Mouse (Mus musculus) embryonic fibroblast, embryonic 13.5 days (primary cell): ENCODE results near the gene Sigmar1. TPM values are rescaled to one million over a fixed set of nuclear protein-coding genes. Genes with fewer than 3 reads are reported as not detected.
A peak's percentile ranks its signal among the peaks of the same experiment; 100 is the strongest.
"Not testable (repeated sequence)": the region's sequence is repeated elsewhere in the genome, so short reads cannot be mapped to it uniquely, and the experiment has no call there.

Experiments
- H3K27ac ChIP-seq: 2 replicates; pipeline ENCODE4 v1.5.1; 2012; ENCODE audit warnings: low read length, control low read depth, inconsistent platforms; ENCODE audit not compliant: insufficient read depth
- H3K4me1 ChIP-seq: 2 replicates; pipeline ENCODE4 v1.6.1; 2011; ENCODE audit warnings: low read length; ENCODE audit not compliant: control insufficient read depth, insufficient read depth
- H3K4me3 ChIP-seq: 2 replicates; pipeline ENCODE4 v1.5.1; 2011; ENCODE audit warnings: mild to moderate bottlenecking, control low read depth, low read length; ENCODE audit not compliant: insufficient read depth
- CTCF ChIP-seq: IDR thresholded peaks from 2 replicates; pipeline ENCODE4 v1.5.1; 2011; ENCODE audit warnings: mild to moderate bottlenecking, control low read depth, low read length, moderate library complexity, borderline replicate concordance; ENCODE audit not compliant: insufficient read depth
- POLR2A ChIP-seq: IDR thresholded peaks from 2 replicates; pipeline ENCODE4 v1.6.1; 2011; ENCODE audit warnings: low read depth, mild to moderate bottlenecking, control low read depth, low read length, moderate library complexity
- polyA plus RNA-seq: library from polyadenylated mRNA; stranded (reverse); fragments of >200 nt; gene quantifications from 2 replicates; pipeline ENCODE4 v1.2.4, GENCODE M21; 2011; ENCODE audit warnings: low read depth; ENCODE audit not compliant: missing spikeins, insufficient read length

Sigmar1 gene
- 78.6 and 103 TPM in 2 replicates for polyA plus RNA-seq

DNA sequence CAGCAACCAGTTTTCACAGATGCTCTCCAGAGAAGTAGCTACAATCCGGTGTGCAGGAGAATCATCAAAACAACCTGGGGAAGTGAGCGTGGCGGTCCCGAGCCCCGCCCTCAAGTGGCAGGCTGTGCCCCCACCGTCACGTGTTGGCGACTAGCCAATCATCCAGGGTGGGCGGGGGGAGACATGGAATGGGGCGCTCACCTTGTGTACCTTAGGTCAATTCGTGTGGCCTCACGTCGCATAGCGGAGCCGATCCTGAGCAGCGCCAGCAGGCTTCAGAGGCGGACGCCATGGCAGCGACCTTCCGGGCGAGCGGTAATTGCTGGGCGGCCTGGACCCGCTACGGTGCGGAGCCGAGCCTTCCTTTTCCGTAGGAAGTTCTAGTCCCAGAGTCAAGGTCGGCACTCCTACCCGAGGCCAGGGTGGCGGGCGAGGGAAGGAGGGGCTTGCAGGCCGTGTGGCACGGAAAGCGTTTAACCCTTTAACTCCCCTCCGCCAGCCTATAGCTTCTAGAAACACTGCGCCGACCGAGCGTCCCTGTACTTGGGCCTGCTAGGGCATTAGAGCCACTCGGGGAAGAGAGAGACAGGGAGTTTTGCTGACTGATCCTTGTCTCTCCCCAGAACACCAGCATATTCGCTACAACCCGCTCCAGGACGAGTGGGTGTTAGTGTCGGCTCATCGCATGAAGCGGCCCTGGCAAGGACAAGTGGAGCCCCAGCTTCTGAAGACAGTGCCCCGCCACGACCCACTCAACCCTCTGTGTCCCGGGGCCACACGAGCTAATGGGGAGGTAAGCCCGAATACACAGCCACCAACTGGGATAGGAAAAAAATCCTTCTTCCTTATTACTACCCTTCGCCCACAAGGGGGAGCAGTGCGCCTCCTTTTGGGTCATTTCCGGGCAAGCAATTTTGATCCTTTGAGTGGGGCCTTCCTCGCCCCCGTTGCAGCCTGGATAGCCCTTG, at the start of gene Sigmar1:
Gene Sigmar1, minus strand, starts transcription at position 820 of the 968 bp plus-strand sequence.
- H3K27ac ChIP-seq: peak within 1 kb of the TSS; percentile 47
- TF ChIP-seq POLR2A (peak; percentile 65), CTCF (peak; percentile 23; the same call in 1 of the 2 replicates)
- no peaks in the 10 kb centered on the region for H3K4me1 ChIP-seq
- peak within 1 kb of the TSS; percentile 66 for H3K4me3 ChIP-seq

- H3K27ac ChIP-seq, H3K4me3 ChIP-seq, H3K4me1 ChIP-seq: not testable (repeated sequence)
Observed at GRCm38 (mm10) chr4:41783197-41783596, 27.2 kb upstream of the Sigmar1 start.

- H3K27ac ChIP-seq, H3K4me3 ChIP-seq, H3K4me1 ChIP-seq: not testable (repeated sequence)
Observed at GRCm38 (mm10) chr4:41782711-41783110, 26.8 kb upstream of the Sigmar1 start.

DNA sequence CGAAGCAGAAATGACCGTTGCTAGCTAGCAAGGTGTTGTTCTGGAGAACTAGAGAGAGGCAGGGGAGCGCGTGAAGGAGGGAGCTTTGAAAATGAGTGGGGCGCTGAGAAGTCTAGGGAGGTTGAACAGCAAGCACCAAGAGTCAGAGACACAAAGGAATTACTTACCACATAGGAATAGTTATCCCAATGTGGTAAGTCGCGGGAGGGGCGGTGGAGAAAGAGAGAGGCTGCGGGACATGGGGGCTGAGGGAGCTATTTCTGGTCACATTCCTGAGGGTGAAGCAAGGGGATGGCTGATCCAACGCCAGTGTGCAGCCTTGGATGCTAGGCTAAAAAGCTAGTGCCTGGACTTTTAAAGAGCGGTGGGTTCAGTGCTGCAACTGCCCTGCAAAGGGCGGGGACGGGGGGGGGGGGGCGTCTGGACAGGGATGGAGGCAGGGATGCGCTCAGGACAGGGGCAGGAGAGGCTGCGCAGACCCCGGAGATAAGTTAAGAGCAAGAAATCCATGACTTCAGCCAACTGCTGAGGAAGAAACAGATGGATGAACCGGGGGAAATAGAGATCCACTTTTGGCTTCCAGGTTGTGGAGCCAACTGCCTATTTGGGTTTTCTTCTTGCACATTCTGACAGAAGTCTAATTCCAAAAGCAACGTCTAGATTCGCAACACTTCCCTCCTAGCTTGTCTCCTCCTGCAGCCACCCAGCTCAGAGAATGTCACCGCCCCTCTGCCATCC, 26.0 kb upstream of the Sigmar1 start:
- not testable (repeated sequence) for H3K4me3 ChIP-seq, H3K27ac ChIP-seq, H3K4me1 ChIP-seq

- not testable (repeated sequence) for H3K27ac ChIP-seq, H3K4me3 ChIP-seq, H3K4me1 ChIP-seq
Observed at GRCm38 (mm10) chr4:41781271-41781670, 25.3 kb upstream of the Sigmar1 start.

- not testable (repeated sequence) for H3K4me1 ChIP-seq, H3K4me3 ChIP-seq, H3K27ac ChIP-seq
Observed at GRCm38 (mm10) chr4:41775840-41776239, 19.9 kb upstream of the Sigmar1 start.

GRCm38 (mm10) chr4:41774506-41774905, 18.5 kb upstream of the Sigmar1 start:
- H3K27ac ChIP-seq, H3K4me1 ChIP-seq: not testable (repeated sequence)
- peak overlapping the region; percentile 28; the same call in 1 of the 2 replicates for H3K4me3 ChIP-seq

- not testable (repeated sequence) for H3K27ac ChIP-seq, H3K4me1 ChIP-seq
- peak within 1 kb of the TSS; percentile 50 for H3K4me3 ChIP-seq
- peak; percentile 28; the same call in 1 of the 2 replicates for TF ChIP-seq POLR2A
Observed at GRCm38 (mm10) chr4:41774002-41774401, 18.0 kb upstream of the Sigmar1 start, which contains the start of gene Ccl27a. Gene Ccl27a (minus strand): TSS chr4:41774247.

DNA sequence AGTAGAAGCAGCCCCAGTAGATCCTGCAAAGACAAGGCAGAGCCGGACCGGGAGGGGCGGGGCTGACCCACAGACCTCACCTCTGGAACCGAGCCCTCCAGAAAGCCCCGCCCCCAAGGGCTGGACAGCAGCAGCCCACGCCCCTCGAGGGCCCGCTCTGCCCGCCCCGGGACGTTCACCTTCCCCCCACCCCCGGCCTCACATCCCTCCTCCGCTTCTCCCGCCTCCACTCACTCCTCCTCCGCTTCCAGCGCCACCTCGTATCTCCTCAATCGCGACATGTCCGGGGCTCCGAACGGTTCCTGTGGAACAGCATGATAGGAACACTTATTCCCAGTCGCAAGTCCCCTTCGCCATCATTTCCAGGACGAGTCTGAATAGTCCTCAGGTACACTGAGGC, 17.5 kb upstream of the Sigmar1 start:
- not testable (repeated sequence) for H3K27ac ChIP-seq, H3K4me1 ChIP-seq
- peak overlapping the region; percentile 50 for H3K4me3 ChIP-seq
- TF ChIP-seq POLR2A: peak; percentile 70

DNA sequence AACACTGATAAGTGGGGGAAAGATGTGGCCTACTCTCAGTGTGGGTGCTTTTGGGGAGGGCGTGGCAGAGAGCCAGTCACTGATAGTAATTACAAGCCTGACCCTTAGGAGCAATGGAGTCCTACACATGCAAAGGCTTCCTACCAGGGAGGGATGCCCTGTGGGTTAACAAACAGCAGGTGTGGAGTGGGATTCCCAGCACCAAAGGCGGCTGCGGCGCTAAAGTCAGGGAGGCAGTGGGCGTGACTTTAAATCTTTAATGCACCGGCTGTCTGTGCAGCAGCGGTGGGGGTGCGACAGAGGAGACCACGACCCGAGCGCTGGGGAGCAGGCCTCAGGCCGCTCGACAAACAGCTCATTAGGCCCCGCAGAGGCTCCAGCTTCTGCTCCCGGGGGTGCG, 17.0 kb upstream of the Sigmar1 start:
- 0 out of 2 replicates have a peak overlapping the region, but pooled peaks have one; percentile 3 for H3K4me3 ChIP-seq
- H3K4me1 ChIP-seq, H3K27ac ChIP-seq: not testable (repeated sequence)

DNA sequence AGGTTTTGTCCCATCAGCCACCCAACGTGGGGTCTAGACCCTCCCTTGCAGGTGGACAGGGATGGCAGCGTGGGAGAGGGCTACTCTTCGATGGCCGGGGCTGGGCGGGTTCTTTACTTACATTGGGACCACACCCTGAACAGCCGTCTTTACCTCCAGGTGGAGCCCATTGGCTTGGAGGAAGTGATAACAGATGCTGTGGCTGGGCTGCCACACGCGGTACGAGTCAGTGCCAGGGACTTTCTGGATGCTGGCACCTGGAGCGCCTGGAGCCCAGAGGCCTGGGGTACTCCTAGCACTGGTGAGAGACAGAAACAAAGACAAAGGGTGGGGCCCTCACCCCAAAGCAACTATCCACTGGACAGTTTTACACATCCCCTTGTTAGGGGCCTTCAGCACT, 11.3 kb upstream of the Sigmar1 start:
- not testable (repeated sequence) for H3K4me1 ChIP-seq, H3K4me3 ChIP-seq, H3K27ac ChIP-seq

DNA sequence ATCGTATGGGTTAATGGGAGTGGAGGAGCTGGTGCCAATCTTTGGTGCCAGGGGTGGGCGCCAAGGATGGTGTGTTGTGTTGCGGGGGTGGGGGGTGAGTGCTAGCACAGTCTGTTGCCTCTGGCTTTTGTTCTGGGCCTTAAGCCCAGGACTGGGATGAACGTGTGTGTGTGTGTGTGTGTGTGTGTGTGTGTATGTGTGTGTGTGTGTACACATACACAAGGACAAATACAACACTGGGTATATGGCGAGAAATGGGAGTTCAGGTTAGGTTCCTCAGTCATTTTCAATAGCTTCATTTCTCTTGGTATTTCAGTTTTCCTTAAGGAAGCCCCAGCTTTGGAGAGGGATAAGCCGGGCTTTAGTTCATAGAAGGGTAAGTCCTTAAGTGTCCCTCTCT, 7.2 kb upstream of the Sigmar1 start:
- H3K4me1 ChIP-seq, H3K4me3 ChIP-seq: not testable (repeated sequence)
- H3K27ac ChIP-seq: peak overlapping the region; percentile 60

DNA sequence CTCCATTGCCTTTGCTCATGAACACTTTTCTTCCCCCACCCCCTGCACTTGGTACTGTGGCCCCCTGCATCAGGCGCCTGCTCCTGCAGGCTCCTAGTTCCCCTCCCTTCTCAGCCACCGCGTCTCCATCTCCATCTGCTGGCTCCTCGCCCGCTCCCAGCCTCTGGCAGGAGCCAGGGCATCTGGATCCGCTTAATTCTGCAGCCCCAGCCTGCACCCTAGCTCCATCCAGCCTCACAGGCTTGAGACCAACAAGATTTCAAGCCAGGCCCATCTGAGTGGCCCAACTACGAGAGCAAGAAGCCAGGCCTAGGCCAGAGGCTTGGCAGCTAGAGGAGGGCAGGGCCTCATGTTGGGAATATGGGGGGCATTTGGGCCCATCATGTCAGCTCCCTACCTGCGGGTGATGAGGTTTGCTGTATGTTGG, 6.7 kb upstream of the Sigmar1 start:
- H3K27ac ChIP-seq: peak overlapping the region; percentile 79
- not testable (repeated sequence) for H3K4me3 ChIP-seq, H3K4me1 ChIP-seq
